Mouse (Mus musculus): ENCODE data around the gene Kalrn. TPM values are rescaled to one million over a fixed set of nuclear protein-coding genes. Genes with fewer than 3 reads are reported as not detected.

Kalrn gene
- polyA plus RNA-seq, 1 experiment from 2014 or later, result 10.0 TPM

DNA sequence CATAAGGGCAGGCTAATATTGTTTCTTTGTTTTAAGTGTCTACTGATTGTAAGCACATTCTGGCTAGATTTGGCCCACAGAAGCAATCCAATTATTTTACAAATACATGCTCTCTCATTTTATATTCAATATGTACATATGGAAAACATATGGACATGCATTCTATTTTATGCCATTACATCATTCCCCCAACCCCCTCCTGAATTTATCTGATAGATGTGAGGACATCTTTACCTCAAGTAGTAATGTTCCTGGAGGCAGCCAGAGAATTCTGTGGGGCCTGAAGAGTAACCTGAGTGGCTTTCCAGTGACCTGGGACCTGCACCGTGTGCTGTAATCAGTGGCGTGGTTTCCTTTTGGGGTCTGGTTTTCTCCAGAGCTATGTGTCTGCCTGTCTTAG lies 342.2 kb downstream of the Kalrn start:
- no peak overlapping the region for H3K27ac ChIP-seq (replicated peaks)
- ATAC-seq (ENCODE audit: insufficient read depth), result no peak
- H3K4me2 ChIP-seq, result no peak overlapping the region
- no peaks in the 10 kb centered on the region for H3K9me3 ChIP-seq (replicated peaks)
- no peaks in the 10 kb centered on the region for H3K27me3 ChIP-seq
- H3K4me3 ChIP-seq (replicated peaks), result no peak overlapping the region
- no peaks in the 10 kb centered on the region for H3K36me3 ChIP-seq (replicated peaks)
- WGBS (ENCODE audit: insufficient replicate concordance), result 24% methylated on average over 2 of the region's 2 CpGs
- no peaks in the 10 kb centered on the region for H3K4me1 ChIP-seq (replicated peaks)
- no peak overlapping the region for H3K9ac ChIP-seq

DNA sequence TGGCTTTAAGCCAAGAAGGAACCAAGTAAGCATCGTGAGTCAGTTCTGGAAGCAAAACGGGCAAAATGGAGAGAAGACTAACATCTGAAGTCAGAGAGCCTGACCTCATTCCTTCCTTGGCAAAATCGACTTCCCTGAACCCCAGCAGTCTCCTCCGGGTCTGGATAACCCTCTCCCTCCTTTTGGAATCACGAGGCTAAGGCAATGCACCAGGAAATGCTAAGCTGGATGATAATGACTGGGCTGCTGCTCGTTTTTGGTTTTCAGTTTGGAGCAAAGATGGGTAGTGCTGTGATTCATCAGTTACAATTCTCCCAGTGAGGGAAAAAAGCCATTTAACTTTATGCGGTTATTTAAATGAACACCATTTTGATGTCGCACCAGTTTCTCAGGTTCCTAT lies 344.0 kb downstream of the Kalrn start:
- no peaks in the 10 kb centered on the region for H3K9me3 ChIP-seq (replicated peaks)
- 42% methylated on average over 8 of the region's 8 CpGs for WGBS (ENCODE audit: insufficient replicate concordance)
- no peak overlapping the region for H3K4me2 ChIP-seq
- ATAC-seq (ENCODE audit: insufficient read depth), result no peak
- no peaks in the 10 kb centered on the region for H3K27me3 ChIP-seq
- H3K4me3 ChIP-seq (replicated peaks), result no peak overlapping the region
- no peaks in the 10 kb centered on the region for H3K36me3 ChIP-seq (replicated peaks)
- no peak overlapping the region for H3K27ac ChIP-seq (replicated peaks)
- no peaks in the 10 kb centered on the region for H3K4me1 ChIP-seq (replicated peaks)
- no peak overlapping the region for H3K9ac ChIP-seq

- 46% methylated on average over 5 of the region's 5 CpGs for WGBS (ENCODE audit: insufficient replicate concordance)
- Histone ChIP-seq H3K4me2 (no peak overlapping the region), H3K4me1 (replicated peaks) (no peaks in the 10 kb centered on the region), H3K27ac (replicated peaks) (no peak overlapping the region), H3K4me3 (replicated peaks) (no peak overlapping the region), H3K27me3 (no peaks in the 10 kb centered on the region), H3K9ac (no peak overlapping the region), H3K36me3 (replicated peaks) (no peaks in the 10 kb centered on the region), H3K9me3 (replicated peaks) (no peaks in the 10 kb centered on the region)
- no peak for ATAC-seq (ENCODE audit: insufficient read depth)
Observed at GRCm38 (mm10) chr16:34228661-34229060, 344.7 kb downstream of the Kalrn start.

- Histone ChIP-seq H3K4me3 (replicated peaks) (no peak overlapping the region), H3K9ac (no peak overlapping the region), H3K9me3 (replicated peaks) (no peaks in the 10 kb centered on the region), H3K27ac (replicated peaks) (no peak overlapping the region), H3K36me3 (replicated peaks) (no peaks in the 10 kb centered on the region), H3K27me3 (no peaks in the 10 kb centered on the region), H3K4me2 (no peak overlapping the region), H3K4me1 (replicated peaks) (no peaks in the 10 kb centered on the region; the same call in 1 of the 2 replicates)
- ATAC-seq (ENCODE audit: insufficient read depth), result no peak
- WGBS (ENCODE audit: insufficient replicate concordance), result 72% methylated on average over 3 of the region's 3 CpGs
Observed at GRCm38 (mm10) chr16:34212160-34212559, 361.2 kb downstream of the Kalrn start.

DNA sequence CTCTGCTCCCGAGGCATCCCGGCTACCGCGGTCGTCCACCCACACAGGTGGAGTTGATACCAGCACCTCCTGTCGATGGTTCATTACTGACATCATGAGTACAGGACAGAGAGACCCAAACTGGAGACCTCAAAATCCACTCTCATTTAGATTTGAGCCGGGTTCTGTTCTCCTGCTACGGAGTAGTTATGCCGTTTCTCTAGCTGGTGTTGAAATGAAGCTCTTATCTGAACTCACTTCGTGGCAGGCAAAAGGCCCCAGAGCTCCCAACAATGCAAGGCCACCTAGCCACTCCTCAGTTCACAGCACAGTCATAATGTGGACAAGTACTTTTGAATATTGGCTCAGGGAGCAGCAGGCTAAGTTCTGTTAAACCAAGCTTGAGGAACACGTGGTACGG lies 362.1 kb downstream of the Kalrn start:
- Histone ChIP-seq H3K9ac (no peak overlapping the region), H3K9me3 (replicated peaks) (no peaks in the 10 kb centered on the region), H3K36me3 (replicated peaks) (no peaks in the 10 kb centered on the region), H3K4me3 (replicated peaks) (no peak overlapping the region), H3K4me2 (peak overlapping the region; percentile 26), H3K27me3 (no peaks in the 10 kb centered on the region), H3K4me1 (replicated peaks) (no peaks in the 10 kb centered on the region; the same call in 1 of the 2 replicates), H3K27ac (replicated peaks) (no peak overlapping the region)
- ATAC-seq (ENCODE audit: insufficient read depth), result no peak
- 52% methylated on average over 12 of the region's 12 CpGs for WGBS (ENCODE audit: insufficient replicate concordance)

DNA sequence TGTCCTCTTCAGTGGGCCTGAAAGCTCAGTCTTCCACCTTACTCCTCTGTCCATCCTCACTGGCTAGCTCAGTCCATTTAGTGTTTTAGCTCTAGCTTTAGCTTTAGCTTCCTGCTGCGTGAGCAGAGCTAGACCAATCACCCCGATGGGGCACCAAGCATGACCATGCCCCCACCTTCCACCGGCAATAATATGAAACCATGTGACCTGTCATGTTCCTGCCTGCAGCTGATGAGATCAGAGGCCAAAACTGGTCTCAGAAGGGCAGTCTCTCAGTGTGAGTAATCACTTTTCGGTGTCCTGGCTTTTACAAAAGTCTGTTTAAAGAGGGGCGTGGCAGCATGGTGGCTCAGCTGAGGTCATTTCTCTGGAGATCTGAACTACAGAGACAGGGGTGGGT lies 364.6 kb downstream of the Kalrn start:
- Histone ChIP-seq H3K4me3 (replicated peaks) (no peak overlapping the region), H3K9ac (no peak overlapping the region), H3K4me1 (replicated peaks) (no peaks in the 10 kb centered on the region; the same call in 1 of the 2 replicates), H3K27me3 (no peaks in the 10 kb centered on the region), H3K9me3 (replicated peaks) (no peaks in the 10 kb centered on the region), H3K4me2 (no peak overlapping the region), H3K27ac (replicated peaks) (no peak overlapping the region), H3K36me3 (replicated peaks) (no peaks in the 10 kb centered on the region)
- ATAC-seq (ENCODE audit: insufficient read depth), result no peak
- WGBS (ENCODE audit: insufficient replicate concordance), result 45% methylated on average over 5 of the region's 5 CpGs

GRCm38 (mm10) chr16:34207972-34208371 lies 365.4 kb downstream of the Kalrn start:
- H3K4me3 ChIP-seq (replicated peaks), result no peak overlapping the region
- H3K4me2 ChIP-seq, result no peak overlapping the region
- H3K36me3 ChIP-seq (replicated peaks), result no peaks in the 10 kb centered on the region
- H3K9ac ChIP-seq, result no peak overlapping the region
- H3K4me1 ChIP-seq (replicated peaks), result no peaks in the 10 kb centered on the region; the same call in 1 of the 2 replicates
- H3K9me3 ChIP-seq (replicated peaks), result no peaks in the 10 kb centered on the region
- WGBS (ENCODE audit: insufficient replicate concordance), result 64% methylated on average over 5 of the region's 5 CpGs
- ATAC-seq (ENCODE audit: insufficient read depth), result no peak
- H3K27ac ChIP-seq (replicated peaks), result no peak overlapping the region
- no peaks in the 10 kb centered on the region for H3K27me3 ChIP-seq

- Histone ChIP-seq H3K4me2 (no peak overlapping the region), H3K4me3 (replicated peaks) (no peak overlapping the region), H3K36me3 (replicated peaks) (no peaks in the 10 kb centered on the region), H3K9me3 (replicated peaks) (no peaks in the 10 kb centered on the region), H3K9ac (no peak overlapping the region), H3K4me1 (replicated peaks) (no peaks in the 10 kb centered on the region), H3K27ac (replicated peaks) (no peak overlapping the region), H3K27me3 (no peaks in the 10 kb centered on the region)
- 63% methylated on average over 13 of the region's 13 CpGs for WGBS (ENCODE audit: insufficient replicate concordance)
- no peak for ATAC-seq (ENCODE audit: insufficient read depth)
Observed at GRCm38 (mm10) chr16:34204527-34205139, 368.7 kb downstream of the Kalrn start.

DNA sequence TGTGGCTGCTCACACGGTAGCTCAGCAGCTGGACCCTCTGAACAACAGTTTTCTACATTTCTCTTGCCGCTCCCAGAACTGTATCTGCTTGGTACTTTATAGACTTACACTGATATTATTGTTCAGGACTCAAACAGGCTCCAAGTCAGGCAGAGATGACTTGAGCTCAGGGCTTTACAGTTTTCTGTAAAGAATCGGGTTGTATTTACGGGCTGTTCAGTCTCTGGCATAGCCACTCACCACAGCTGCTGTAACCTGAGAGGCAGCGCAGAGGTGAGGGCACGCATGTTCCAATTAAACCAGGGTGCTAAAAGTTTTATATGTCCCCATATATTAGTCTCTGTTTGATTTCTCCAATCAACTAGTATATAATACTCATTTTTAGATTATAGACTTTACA lies 373.8 kb downstream of the Kalrn start:
- no peak for ATAC-seq (ENCODE audit: insufficient read depth)
- 69% methylated on average over 6 of the region's 6 CpGs for WGBS (ENCODE audit: insufficient replicate concordance)

DNA sequence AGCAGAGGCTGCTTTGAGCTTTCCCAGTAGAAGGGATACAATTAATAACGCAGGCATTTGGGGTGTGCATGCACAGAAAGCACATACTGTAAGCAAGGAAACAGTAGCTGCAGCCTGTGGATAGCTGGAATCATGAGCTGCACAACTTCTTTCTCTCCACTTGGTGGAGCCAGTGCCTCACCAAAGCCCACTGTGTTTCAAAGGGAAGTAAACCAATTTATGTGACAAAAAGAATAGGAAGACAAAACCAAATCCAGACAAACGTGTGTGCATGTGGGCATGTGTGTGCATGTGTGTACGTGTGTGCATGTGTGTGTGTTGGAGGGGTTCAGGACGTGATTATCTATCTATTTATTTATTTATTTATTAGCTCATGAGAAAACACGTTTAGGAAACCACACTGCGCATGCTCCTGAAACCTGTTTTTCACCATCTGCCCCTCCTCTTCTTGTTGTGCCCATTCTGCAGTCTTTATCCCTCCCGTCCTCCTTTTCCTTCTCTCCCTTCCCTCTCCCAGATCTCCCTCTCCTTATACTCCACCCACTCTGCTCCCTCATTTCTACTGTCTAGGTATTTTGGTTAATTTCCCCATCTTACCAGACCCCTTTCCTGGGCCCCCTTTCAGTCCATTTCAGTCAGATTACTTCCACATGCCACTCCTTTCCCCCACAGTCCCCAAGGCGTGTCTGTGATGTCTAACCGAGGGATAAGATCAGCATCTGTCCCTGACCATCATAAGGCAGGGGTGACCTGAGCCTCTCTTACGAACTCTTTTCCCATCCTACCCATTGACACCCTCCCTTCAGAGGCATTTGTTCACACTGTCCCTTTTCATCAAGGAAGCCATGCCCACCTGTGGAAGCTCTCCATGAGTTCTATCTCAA lies 380.1 kb downstream of the Kalrn start:
- no peak for ATAC-seq (ENCODE audit: insufficient read depth)
- no peaks in the 10 kb centered on the region for H3K27me3 ChIP-seq
- H3K4me2 ChIP-seq, result no peak overlapping the region
- H3K4me1 ChIP-seq (replicated peaks), result no peaks in the 10 kb centered on the region
- WGBS (ENCODE audit: insufficient replicate concordance), result 29% methylated on average over 10 of the region's 10 CpGs
- H3K27ac ChIP-seq (replicated peaks), result no peak overlapping the region
- no peaks in the 10 kb centered on the region for H3K36me3 ChIP-seq (replicated peaks)
- no peak overlapping the region for H3K4me3 ChIP-seq (replicated peaks)
- H3K9me3 ChIP-seq (replicated peaks), result no peaks in the 10 kb centered on the region
- H3K9ac ChIP-seq, result no peak overlapping the region

More for the DNA sequence above, 373.8 kb downstream of the Kalrn start:
- no peak overlapping the region for H3K4me3 ChIP-seq (replicated peaks)
- no peaks in the 10 kb centered on the region for H3K4me1 ChIP-seq (replicated peaks)
- H3K36me3 ChIP-seq (replicated peaks), result no peaks in the 10 kb centered on the region
- H3K9me3 ChIP-seq (replicated peaks), result no peaks in the 10 kb centered on the region
- H3K27ac ChIP-seq (replicated peaks), result no peak overlapping the region
- H3K4me2 ChIP-seq, result no peak overlapping the region
- H3K27me3 ChIP-seq, result no peaks in the 10 kb centered on the region
- H3K9ac ChIP-seq, result no peak overlapping the region

DNA sequence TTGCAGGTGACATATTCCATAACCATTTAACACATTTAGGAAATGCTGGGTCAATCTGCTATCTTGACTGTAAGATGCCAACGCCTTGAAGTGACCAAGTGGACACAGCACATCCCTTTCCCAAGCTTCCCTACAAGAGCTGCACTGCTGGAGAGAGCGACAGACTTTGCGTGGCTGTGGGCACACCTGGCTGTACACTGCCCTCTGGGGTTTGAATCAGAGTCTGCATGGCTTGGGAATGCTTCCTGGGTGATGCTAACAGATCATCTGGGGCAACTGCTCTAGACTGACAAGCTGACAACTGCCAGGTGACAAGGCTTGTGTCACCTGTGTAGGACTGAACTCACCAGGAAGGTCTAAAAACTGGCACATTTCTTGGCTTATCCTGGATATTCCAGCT lies 388.6 kb downstream of the Kalrn start:
- H3K9me3 ChIP-seq (replicated peaks), result no peaks in the 10 kb centered on the region
- H3K4me2 ChIP-seq, result no peak overlapping the region
- H3K9ac ChIP-seq, result no peak overlapping the region
- no peak overlapping the region for H3K4me3 ChIP-seq (replicated peaks)
- H3K27me3 ChIP-seq, result no peaks in the 10 kb centered on the region; the same call in 1 of the 2 replicates
- WGBS (ENCODE audit: insufficient replicate concordance), result 45% methylated on average over 3 of the region's 3 CpGs
- no peaks in the 10 kb centered on the region for H3K36me3 ChIP-seq (replicated peaks)
- no peaks in the 10 kb centered on the region for H3K4me1 ChIP-seq (replicated peaks)
- no peak for ATAC-seq (ENCODE audit: insufficient read depth)
- no peak overlapping the region for H3K27ac ChIP-seq (replicated peaks)
